Mouse (Mus musculus) myocyte (in vitro differentiated cells): ENCODE data around the gene Tgif2. TPM values are rescaled to one million over a fixed set of nuclear protein-coding genes. Genes with fewer than 3 reads are reported as not detected.

Experiments
- polyA plus RNA-seq: library from polyadenylated mRNA; unstranded; fragments of >200 nt; fragmentation: generic; extraction: Trizol; gene quantifications from one replicate; pipeline ENCODE4 v1.2.1, GENCODE M21; 2012; ENCODE audit warnings: missing spikeins

Tgif2 gene
- polyA plus RNA-seq, 1 experiment: 11.2 TPM

Other genes starting within 250 kb of the Tgif2 start
- 176 TPM for gene Dlgap4, start 226.3 kb upstream of the Tgif2 start, polyA plus RNA-seq
- gene Myl9, start 64.6 kb upstream of the Tgif2 start, polyA plus RNA-seq: 442 TPM
- 0.26 TPM for gene 4930518I15Rik, start 17.9 kb downstream of the Tgif2 start, polyA plus RNA-seq
- 191 TPM for gene Rab5if, start 23.1 kb downstream of the Tgif2 start, polyA plus RNA-seq
- 0.18 TPM for gene Sla2, start 47.2 kb downstream of the Tgif2 start, polyA plus RNA-seq
- gene Ndrg3, start 152.0 kb downstream of the Tgif2 start, polyA plus RNA-seq: 34.0 TPM
- 4.8 TPM for gene Dsn1, start 167.1 kb downstream of the Tgif2 start, polyA plus RNA-seq
- 11.9 TPM for gene Soga1, start 239.2 kb downstream of the Tgif2 start, polyA plus RNA-seq
- not detected for gene Tldc2, start 247.0 kb downstream of the Tgif2 start, polyA plus RNA-seq